Mouse (Mus musculus): ENCODE data around the gene Nkain2. TPM values are rescaled to one million over a fixed set of nuclear protein-coding genes. Genes with fewer than 3 reads are reported as not detected.
"Not testable (repeated sequence)": the region's sequence is repeated elsewhere in the genome, so short reads cannot be mapped to it uniquely, and the experiment has no call there.

The Nkain2 gene
- polyA plus RNA-seq, 1 experiment from 2014 or later, result 8.2 TPM

GRCm38 (mm10) chr10:32018385-32018784 lies 871.9 kb downstream of the Nkain2 start:
- Histone ChIP-seq H3K4me3 (no peak overlapping the region), H3K36me3 (ENCODE audit: poor library complexity, severe bottlenecking) (no peaks in the 10 kb centered on the region), H3K4me2 (no peak overlapping the region), H3K9ac (no peak overlapping the region), H3K9me3 (replicated peaks) (no peaks in the 10 kb centered on the region), H3K27me3 (no peaks in the 10 kb centered on the region), H3K27ac (no peak overlapping the region), H3K4me1 (no peaks in the 10 kb centered on the region)
- ATAC-seq, result no peak
- 84% methylated on average over 1 of the region's 1 CpGs for WGBS

- no peaks in the 10 kb centered on the region for H3K36me3 ChIP-seq (ENCODE audit: poor library complexity, severe bottlenecking)
- 89% methylated on average over 1 of the region's 1 CpGs for WGBS
- no peak overlapping the region for H3K4me2 ChIP-seq
- no peak overlapping the region for H3K4me3 ChIP-seq
- ATAC-seq, result no peak
- H3K9ac ChIP-seq, result no peak overlapping the region
- H3K9me3 ChIP-seq (replicated peaks), result no peaks in the 10 kb centered on the region
- H3K27ac ChIP-seq, result no peak overlapping the region
- no peaks in the 10 kb centered on the region for H3K27me3 ChIP-seq
- no peaks in the 10 kb centered on the region for H3K4me1 ChIP-seq
Measured at GRCm38 (mm10) chr10:32001216-32001753, 889.0 kb downstream of the Nkain2 start.

GRCm38 (mm10) chr10:31993205-31993604 lies 897.1 kb downstream of the Nkain2 start:
- Histone ChIP-seq H3K27me3 (no peaks in the 10 kb centered on the region), H3K9me3 (replicated peaks) (no peaks in the 10 kb centered on the region), H3K9ac (no peak overlapping the region), H3K4me3 (no peak overlapping the region), H3K27ac (no peak overlapping the region), H3K4me2 (no peak overlapping the region), H3K4me1 (no peaks in the 10 kb centered on the region), H3K36me3 (ENCODE audit: poor library complexity, severe bottlenecking) (no peaks in the 10 kb centered on the region)
- WGBS, result 78% methylated on average over 1 of the region's 1 CpGs
- ATAC-seq, result 0 out of 2 replicates have a peak, but pooled peaks have one; percentile 41

GRCm38 (mm10) chr10:31978387-31978786 lies 911.9 kb downstream of the Nkain2 start:
- Histone ChIP-seq H3K4me1 (no peaks in the 10 kb centered on the region), H3K9ac (no peak overlapping the region), H3K36me3 (ENCODE audit: poor library complexity, severe bottlenecking) (no peaks in the 10 kb centered on the region), H3K27me3 (no peaks in the 10 kb centered on the region), H3K9me3 (replicated peaks) (no peaks in the 10 kb centered on the region), H3K4me3 (no peak overlapping the region), H3K27ac (no peak overlapping the region), H3K4me2 (no peak overlapping the region)
- ATAC-seq, result no peak

- WGBS, result 47% methylated on average over 2 of the region's 2 CpGs
- Histone ChIP-seq H3K36me3 (ENCODE audit: poor library complexity, severe bottlenecking) (no peaks in the 10 kb centered on the region), H3K9me3 (replicated peaks) (no peaks in the 10 kb centered on the region), H3K9ac (no peak overlapping the region), H3K4me3 (no peak overlapping the region), H3K4me1 (no peaks in the 10 kb centered on the region), H3K4me2 (no peak overlapping the region), H3K27me3 (no peaks in the 10 kb centered on the region), H3K27ac (no peak overlapping the region)
- ATAC-seq, result no peak
Measured at GRCm38 (mm10) chr10:31947178-31947726, 943.0 kb downstream of the Nkain2 start.

- no peaks in the 10 kb centered on the region for H3K27me3 ChIP-seq
- H3K36me3 ChIP-seq (ENCODE audit: poor library complexity, severe bottlenecking), result no peaks in the 10 kb centered on the region
- 92% methylated on average over 2 of the region's 2 CpGs for WGBS
- no peaks in the 10 kb centered on the region for H3K4me1 ChIP-seq
- H3K9ac ChIP-seq, result no peak overlapping the region
- no peak for ATAC-seq
- no peaks in the 10 kb centered on the region for H3K9me3 ChIP-seq (replicated peaks)
- no peak overlapping the region for H3K27ac ChIP-seq
- H3K4me3 ChIP-seq, result no peak overlapping the region
- H3K4me2 ChIP-seq, result no peak overlapping the region
Measured at GRCm38 (mm10) chr10:31931961-31932360, 958.3 kb downstream of the Nkain2 start.

- Histone ChIP-seq H3K4me2 (no peak overlapping the region), H3K4me1 (no peaks in the 10 kb centered on the region), H3K36me3 (ENCODE audit: poor library complexity, severe bottlenecking) (no peaks in the 10 kb centered on the region), H3K4me3 (no peak overlapping the region), H3K27me3 (no peaks in the 10 kb centered on the region), H3K9me3 (replicated peaks) (no peaks in the 10 kb centered on the region), H3K9ac (no peak overlapping the region), H3K27ac (no peak overlapping the region)
- ATAC-seq, result no peak
- WGBS, result 86% methylated on average over 5 of the region's 5 CpGs
Measured at GRCm38 (mm10) chr10:31927657-31928056, 962.6 kb downstream of the Nkain2 start.

GRCm38 (mm10) chr10:31920901-31921300 lies 969.4 kb downstream of the Nkain2 start:
- not testable (repeated sequence) for H3K4me3 ChIP-seq; H3K4me2 ChIP-seq; ATAC-seq; H3K27ac ChIP-seq; H3K4me1 ChIP-seq; H3K36me3 ChIP-seq (ENCODE audit: poor library complexity, severe bottlenecking); H3K9ac ChIP-seq; H3K27me3 ChIP-seq; H3K9me3 ChIP-seq (replicated peaks)
- 97% methylated on average over 3 of the region's 3 CpGs for WGBS

GRCm38 (mm10) chr10:31907488-31907887 lies 982.8 kb downstream of the Nkain2 start:
- Histone ChIP-seq H3K4me1 (no peaks in the 10 kb centered on the region), H3K27ac (no peak overlapping the region), H3K27me3 (no peaks in the 10 kb centered on the region), H3K9ac (no peak overlapping the region), H3K4me2 (no peak overlapping the region), H3K4me3 (no peak overlapping the region), H3K36me3 (ENCODE audit: poor library complexity, severe bottlenecking) (no peaks in the 10 kb centered on the region), H3K9me3 (replicated peaks) (no peaks in the 10 kb centered on the region)
- ATAC-seq, result no peak
- WGBS, result 43% methylated on average over 3 of the region's 3 CpGs

- H3K4me1 ChIP-seq, result no peaks in the 10 kb centered on the region
- no peaks in the 10 kb centered on the region for H3K27me3 ChIP-seq
- no peak overlapping the region for H3K4me2 ChIP-seq
- no peak for ATAC-seq
- no peak overlapping the region for H3K9ac ChIP-seq
- no peaks in the 10 kb centered on the region for H3K9me3 ChIP-seq (replicated peaks)
- no peak overlapping the region for H3K4me3 ChIP-seq
- H3K36me3 ChIP-seq (ENCODE audit: poor library complexity, severe bottlenecking), result no peaks in the 10 kb centered on the region
- H3K27ac ChIP-seq, result no peak overlapping the region
- 85% methylated on average over 2 of the region's 2 CpGs for WGBS
Measured at GRCm38 (mm10) chr10:31899501-31899900, 990.8 kb downstream of the Nkain2 start.

GRCm38 (mm10) chr10:31873323-31873895 lies 1016.9 kb downstream of the Nkain2 start:
- Histone ChIP-seq H3K27ac (no peak overlapping the region), H3K9ac (no peak overlapping the region), H3K4me1 (peaks cover 11% of the 10 kb centered on the region), H3K4me2 (no peak overlapping the region), H3K4me3 (no peak overlapping the region), H3K9me3 (replicated peaks) (no peaks in the 10 kb centered on the region), H3K36me3 (ENCODE audit: poor library complexity, severe bottlenecking) (no peaks in the 10 kb centered on the region), H3K27me3 (no peaks in the 10 kb centered on the region)
- peak; percentile 91 for ATAC-seq
- 44% methylated on average over 4 of the region's 4 CpGs for WGBS

GRCm38 (mm10) chr10:31868275-31868674 lies 1022.0 kb downstream of the Nkain2 start:
- Histone ChIP-seq H3K36me3 (ENCODE audit: poor library complexity, severe bottlenecking) (no peaks in the 10 kb centered on the region), H3K27me3 (no peaks in the 10 kb centered on the region), H3K9me3 (replicated peaks) (no peaks in the 10 kb centered on the region), H3K4me1 (no peaks in the 10 kb centered on the region; the same call in 1 of the 2 replicates), H3K27ac (no peak overlapping the region), H3K9ac (no peak overlapping the region), H3K4me2 (no peak overlapping the region), H3K4me3 (no peak overlapping the region)
- WGBS, result 97% methylated on average over 1 of the region's 1 CpGs
- ATAC-seq, result no peak

- no peak for ATAC-seq
- no peaks in the 10 kb centered on the region for H3K36me3 ChIP-seq (ENCODE audit: poor library complexity, severe bottlenecking)
- no peak overlapping the region for H3K4me3 ChIP-seq
- 65% methylated on average over 1 of the region's 1 CpGs for WGBS
- H3K9me3 ChIP-seq (replicated peaks), result no peaks in the 10 kb centered on the region
- no peak overlapping the region for H3K27ac ChIP-seq
- H3K4me1 ChIP-seq, result no peaks in the 10 kb centered on the region
- H3K9ac ChIP-seq, result no peak overlapping the region
- H3K4me2 ChIP-seq, result no peak overlapping the region
- no peaks in the 10 kb centered on the region for H3K27me3 ChIP-seq
Measured at GRCm38 (mm10) chr10:31827041-31827440, 1063.2 kb downstream of the Nkain2 start.

Data from forebrain, embryonic 13.5 days (tissue).